Mouse (Mus musculus): ENCODE measurements around the gene Idi1. TPM values are rescaled to one million over a fixed set of nuclear protein-coding genes. Genes with fewer than 3 reads are reported as not detected.
A peak's percentile ranks its signal among the peaks of the same experiment; 100 is the strongest.
"Not testable (repeated sequence)": the region's sequence is repeated elsewhere in the genome, so short reads cannot be mapped to it uniquely, and the experiment has no call there.

Idi1 gene
- 20.1 and 31.3 TPM in 2 replicates for polyA plus RNA-seq (2012; rRNA removed)

DNA sequence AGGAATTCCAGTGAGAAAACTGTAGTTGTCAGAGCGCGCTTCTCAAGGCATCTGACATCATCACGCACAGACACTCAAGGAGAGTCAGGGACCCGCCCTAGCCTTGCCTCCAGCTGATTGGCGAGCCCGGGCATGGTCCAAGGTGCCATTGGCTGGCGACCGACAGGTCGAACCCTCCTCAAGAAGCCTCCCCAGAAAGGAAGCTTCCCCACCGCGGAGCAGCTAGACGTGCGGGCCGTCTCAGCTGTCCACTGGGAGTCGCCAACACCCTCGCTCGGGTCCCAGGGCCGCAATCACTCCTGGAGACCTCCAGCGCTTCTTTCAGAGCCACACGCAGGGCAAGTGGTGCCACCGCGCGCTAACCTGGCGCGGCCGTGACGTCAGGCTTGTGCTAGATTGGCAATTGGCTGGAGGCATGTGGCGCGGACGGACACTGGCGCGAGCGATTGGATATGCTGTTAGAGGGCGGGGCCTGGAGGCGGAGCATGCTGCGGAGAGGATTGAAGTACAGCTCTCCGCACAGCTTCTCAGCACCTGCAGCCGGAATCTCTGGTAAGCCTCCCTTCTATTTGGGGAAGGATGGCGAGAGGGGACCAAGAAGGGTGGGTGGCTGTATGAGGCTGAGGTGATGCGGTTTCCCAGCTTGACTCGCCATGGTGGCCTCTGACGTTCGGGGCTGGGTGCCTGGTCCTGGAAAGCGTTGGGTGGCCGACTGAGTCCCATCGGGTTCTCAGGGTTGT lies at the start of gene Idi1:
Idi1 (plus strand) TSS at position 57 of the 740 bp plus-strand sequence.
- DNase-seq (ENCODE audit: low spot score): peak; percentile 95

- DNase-seq (ENCODE audit: low spot score): no peak
These were observed 46.9 kb upstream of the Idi1 start for GRCm38 (mm10) chr13:8838394-8838793.

- no peak for DNase-seq (ENCODE audit: low spot score)
These were observed 46.2 kb upstream of the Idi1 start for GRCm38 (mm10) chr13:8839111-8839510.

DNA sequence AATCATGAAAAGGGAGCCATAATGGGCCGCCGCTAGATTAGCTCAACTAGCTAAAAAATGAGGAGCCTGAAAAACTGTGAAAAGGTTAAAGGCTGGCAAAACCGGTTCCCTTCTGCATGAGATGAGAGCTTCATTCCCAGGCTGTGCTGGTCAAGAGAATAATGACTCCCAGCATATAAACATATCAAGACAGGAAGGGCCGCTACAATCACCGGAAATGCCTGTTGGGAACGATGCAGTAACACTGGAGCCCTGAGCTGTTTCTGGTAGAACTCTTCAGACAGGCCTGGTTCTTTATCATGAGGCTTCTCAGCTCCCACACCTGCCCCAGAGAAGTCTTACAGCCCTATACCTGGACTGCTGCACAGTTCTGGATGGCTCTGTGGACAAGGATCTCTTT lies 45.4 kb upstream of the Idi1 start:
- no peak for DNase-seq (ENCODE audit: low spot score)

- no peak for DNase-seq (ENCODE audit: low spot score)
These were observed 44.4 kb upstream of the Idi1 start for GRCm38 (mm10) chr13:8840941-8841340.

DNA sequence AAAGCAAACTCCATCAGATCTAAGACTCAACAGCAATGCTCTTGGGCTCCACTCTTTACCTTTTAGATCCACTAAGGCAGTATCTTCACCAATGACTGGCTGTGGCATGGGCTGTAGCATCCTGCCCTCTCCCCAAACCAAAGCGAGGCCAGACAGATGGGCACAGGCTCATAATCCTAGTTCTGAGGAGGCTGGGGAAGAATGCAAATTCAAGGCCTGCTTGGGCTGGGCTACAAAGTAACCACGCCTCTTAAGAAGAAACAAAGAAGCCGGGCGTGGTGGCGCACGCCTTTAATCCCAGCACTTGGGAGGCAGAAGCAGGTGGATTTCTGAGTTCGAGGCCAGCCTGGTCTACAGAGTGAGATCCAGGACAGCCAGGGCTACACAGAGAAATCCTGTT lies 43.5 kb upstream of the Idi1 start:
- DNase-seq (ENCODE audit: low spot score): not testable (repeated sequence)

GRCm38 (mm10) chr13:8842273-8842672 lies 43.0 kb upstream of the Idi1 start:
- no peak for DNase-seq (ENCODE audit: low spot score)

GRCm38 (mm10) chr13:8847702-8848101 lies 37.6 kb upstream of the Idi1 start:
- DNase-seq (ENCODE audit: low spot score): no peak

DNA sequence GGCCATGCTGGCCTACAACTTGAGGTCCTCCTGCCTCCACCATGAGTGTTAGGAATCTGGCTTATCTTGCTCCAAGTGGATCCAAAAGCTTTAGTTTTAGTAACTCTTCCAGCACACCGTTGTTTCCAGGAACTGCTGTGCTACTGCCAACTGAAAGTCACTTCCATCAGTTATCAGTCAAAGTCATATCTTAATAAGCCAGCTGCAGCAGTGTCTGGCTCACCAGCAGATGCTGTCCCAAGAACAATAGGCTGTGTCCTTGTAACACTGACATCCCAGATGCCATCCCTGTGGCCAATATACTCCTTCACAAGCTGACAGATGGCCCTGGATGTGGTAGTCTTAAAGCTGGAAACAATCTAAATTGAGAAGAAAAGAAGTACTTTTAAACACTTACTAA lies 36.0 kb upstream of the Idi1 start:
- no peak for DNase-seq (ENCODE audit: low spot score)

GRCm38 (mm10) chr13:8853424-8853823 lies 31.9 kb upstream of the Idi1 start:
- no peak for DNase-seq (ENCODE audit: low spot score)

DNA sequence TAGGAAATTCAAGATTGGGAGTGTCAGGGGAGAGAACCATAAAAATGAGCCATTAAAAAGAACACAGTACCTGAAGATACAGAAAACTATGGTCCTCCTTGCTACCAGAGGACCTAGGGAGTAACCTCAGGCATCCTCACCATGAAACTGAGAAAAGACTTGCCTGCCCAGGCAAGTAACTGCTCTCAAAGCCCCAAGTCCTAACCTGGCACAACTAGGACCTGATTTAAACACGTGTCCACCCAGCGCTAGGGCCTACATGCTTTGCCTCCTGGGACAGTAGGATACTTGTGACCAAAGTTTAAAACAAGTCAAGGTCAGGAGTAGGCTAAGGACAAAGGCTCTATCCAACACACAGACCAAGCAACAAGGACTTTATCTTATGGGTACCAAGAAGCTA lies 30.5 kb upstream of the Idi1 start:
- no peak for DNase-seq (ENCODE audit: low spot score)

DNA sequence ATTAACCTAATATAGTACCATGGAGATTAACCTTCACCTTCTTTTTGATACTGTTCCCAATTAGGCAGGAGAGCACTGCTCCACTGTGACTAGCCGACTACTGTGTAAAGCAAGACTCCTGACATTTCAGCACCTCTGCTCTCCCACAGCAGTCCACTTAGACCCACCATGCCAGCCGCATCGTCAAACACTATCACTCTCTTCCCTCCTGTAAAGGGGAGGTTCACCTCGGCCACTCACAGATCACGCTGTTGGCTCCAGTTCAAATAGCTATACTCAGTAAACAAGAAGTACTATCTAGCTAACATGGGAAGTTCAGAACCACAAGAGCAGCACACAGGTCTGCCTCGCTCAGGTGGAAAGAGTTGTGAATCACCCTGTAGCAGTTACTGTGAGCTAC lies 26.8 kb upstream of the Idi1 start:
- no peak for DNase-seq (ENCODE audit: low spot score)

- DNase-seq (ENCODE audit: low spot score): no peak
These were observed 24.4 kb upstream of the Idi1 start for GRCm38 (mm10) chr13:8860861-8861260.

GRCm38 (mm10) chr13:8864990-8865389 lies 20.3 kb upstream of the Idi1 start:
- DNase-seq (ENCODE audit: low spot score): no peak

DNA sequence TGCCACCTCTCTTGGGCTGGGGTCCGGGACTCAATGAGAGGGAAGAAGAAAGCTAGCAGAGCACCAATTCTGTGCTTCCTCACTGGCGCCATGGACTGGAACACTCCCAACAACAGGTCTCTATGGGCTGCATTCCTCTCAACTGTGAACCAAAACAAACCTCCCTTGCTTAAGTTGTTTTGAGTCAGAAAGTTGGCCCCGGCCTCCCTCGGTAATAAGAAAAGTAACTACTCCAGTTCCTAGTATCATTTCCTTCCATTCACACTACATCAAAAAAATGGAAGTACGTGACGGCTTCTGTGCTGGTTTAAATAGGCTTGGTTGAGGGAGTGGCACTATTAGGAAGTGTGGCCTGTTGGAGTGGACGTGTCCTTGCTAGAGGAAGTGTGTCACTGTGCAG lies 18.7 kb upstream of the Idi1 start:
- DNase-seq (ENCODE audit: low spot score): no peak

- DNase-seq (ENCODE audit: low spot score): no peak
These were observed 15.6 kb upstream of the Idi1 start for GRCm38 (mm10) chr13:8869578-8870157.

DNA sequence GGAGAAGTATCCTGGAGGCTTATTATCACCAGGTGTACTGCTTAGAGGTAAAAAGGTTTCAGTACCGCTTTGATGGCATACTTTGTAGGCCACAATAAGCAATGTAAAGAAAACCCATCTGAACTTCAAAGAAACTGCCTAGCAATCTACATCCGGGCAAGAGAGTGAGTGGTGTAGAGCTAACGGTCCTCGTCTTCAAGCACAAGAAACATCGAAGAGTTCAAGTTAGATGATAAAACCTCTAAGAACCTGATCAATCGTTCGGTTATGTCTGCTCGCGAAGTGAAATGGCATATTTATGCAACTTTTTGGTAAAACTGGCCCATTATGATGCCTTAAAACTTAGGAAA lies 15.2 kb upstream of the Idi1 start:
- DNase-seq (ENCODE audit: low spot score): no peak

GRCm38 (mm10) chr13:8870510-8871313 lies 14.6 kb upstream of the Idi1 start:
- DNase-seq (ENCODE audit: low spot score): peak; percentile 77

GRCm38 (mm10) chr13:8871314-8871962 lies 13.9 kb upstream of the Idi1 start, which contains the start of gene Wdr37:
TSS of gene Wdr37 (minus strand) at chr13:8871909.
- no peak for DNase-seq (ENCODE audit: low spot score)

- no peak for DNase-seq (ENCODE audit: low spot score)
These were observed 11.5 kb upstream of the Idi1 start for GRCm38 (mm10) chr13:8873776-8874175.

DNA sequence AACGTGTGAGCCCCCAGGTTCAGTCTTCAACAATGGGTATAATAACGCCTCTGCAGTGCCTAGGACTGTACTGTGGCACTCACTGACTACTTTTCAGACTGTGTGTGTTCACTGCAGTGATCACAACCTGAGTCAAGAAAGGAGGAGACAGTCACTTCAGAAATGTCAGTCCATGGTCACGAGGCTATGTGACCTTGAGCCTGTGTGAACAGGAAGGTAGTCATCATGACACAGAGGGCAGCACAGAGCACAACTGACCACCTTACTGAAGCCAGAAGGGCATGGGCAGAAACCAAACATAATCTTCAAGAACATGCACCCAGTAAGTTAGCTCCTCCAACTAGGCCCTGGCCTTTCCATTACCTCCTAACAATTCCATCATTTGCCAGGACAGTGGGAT lies 3.7 kb upstream of the Idi1 start:
- DNase-seq (ENCODE audit: low spot score): no peak

DNA sequence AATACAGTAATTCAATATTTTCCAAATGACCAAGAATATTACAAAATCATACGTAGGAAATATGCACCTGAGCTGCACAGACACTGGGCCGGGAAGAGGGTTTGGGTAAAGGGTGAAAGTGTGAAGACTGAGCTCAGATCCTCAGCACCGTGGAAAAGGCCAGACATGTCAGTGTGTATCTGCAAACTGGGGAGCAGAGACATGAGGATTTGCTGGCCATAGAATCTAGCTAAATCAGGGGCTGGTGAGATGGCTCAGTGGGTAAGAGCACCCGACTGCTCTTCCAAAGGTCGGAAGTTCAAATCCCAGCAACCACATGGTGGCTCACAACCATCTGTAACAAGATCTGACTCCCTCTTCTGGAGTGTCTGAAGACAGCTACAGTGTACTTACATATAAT lies 1.4 kb upstream of the Idi1 start:
- not testable (repeated sequence) for DNase-seq (ENCODE audit: low spot score)

Data from urinary bladder, adult 2 months (tissue).